Comparison of ENCODE assay signal across 9 mouse cellular contexts in genomic region chr3:96728634-96729402, GRCm38 (mm10). TPM values are rescaled to one million over a fixed set of nuclear protein-coding genes. Genes with fewer than 3 reads are reported as not detected.
DNase-seq lines count a peak whose midpoint lies in the region; ATAC-seq and TF ChIP-seq lines count a peak whose summit lies in the region.
"Had no signal": no experiment of that assay in that cellular context is flagged by ENCODE, and none has a peak within 500 bp of the region (broad histone marks: within the 10 kb centered on the region; RNA-seq: fewer than 3 reads in every experiment).

No protein-coding gene starts in this region.

- peak overlapping the region; percentile 77 for H3K4me2 ChIP-seq in hindbrain, embryonic 15.5 days
- H3K4me2 ChIP-seq in midbrain, embryonic 16.5 days (ENCODE audit: low read length): peak overlapping the region; percentile 82

- H3K9me3 ChIP-seq in hindbrain, embryonic 15.5 days: no peaks in the 10 kb centered on the region
- no peaks in the 10 kb centered on the region for H3K9me3 ChIP-seq in midbrain, embryonic 16.5 days (replicated peaks; ENCODE audit: control insufficient read depth, low read length, poor library complexity, severe bottlenecking)

- no peaks in the 10 kb centered on the region for H3K36me3 ChIP-seq in hindbrain, embryonic 15.5 days
- H3K36me3 ChIP-seq in midbrain, embryonic 16.5 days (ENCODE audit: control insufficient read depth, insufficient read depth, low read length): peaks cover under 1% of the 10 kb centered on the region; the same call in 1 of the 2 replicates

- TF ChIP-seq POLR2A in bone marrow macrophage, adult 2 months (IDR thresholded peaks at IDR 0.05; ENCODE audit: borderline replicate concordance, low read depth, low read length): no peak

- WGBS in hindbrain, embryonic 15.5 days: 42% methylated on average over 7 of the region's 7 CpGs
- 32% methylated on average over 7 of the region's 7 CpGs for WGBS in midbrain, embryonic 16.5 days

- ATAC-seq in hindbrain, embryonic 15.5 days (ENCODE audit: low FRiP score, low read depth): no peak
- ATAC-seq in midbrain, embryonic 16.5 days: no peak

- TF ChIP-seq CTCF in layer of hippocampus, adult 2 months (conservative IDR thresholded peaks at IDR 0.05): no peak
- no peak for TF ChIP-seq CTCF in bone marrow macrophage, adult 2 months (IDR thresholded peaks at IDR 0.05; ENCODE audit: low read depth, low read length)

- H3K4me3 ChIP-seq in layer of hippocampus, adult 2 months: peak overlapping the region; percentile 97
- H3K4me3 ChIP-seq in bone marrow macrophage, adult 2 months (ENCODE audit: insufficient read depth, low read length): peak overlapping the region; percentile 92
- peak overlapping the region; percentile 81 for H3K4me3 ChIP-seq in hindbrain, embryonic 15.5 days
- peak overlapping the region; percentile 71 for H3K4me3 ChIP-seq in midbrain, embryonic 16.5 days (ENCODE audit: low read depth, low read length)

- no peaks in the 10 kb centered on the region for H3K27me3 ChIP-seq in hindbrain, embryonic 15.5 days
- no peaks in the 10 kb centered on the region for H3K27me3 ChIP-seq in midbrain, embryonic 16.5 days (ENCODE audit: control insufficient read depth, insufficient read depth, low read depth, low read length)

- H3K27ac ChIP-seq in layer of hippocampus, adult 2 months: peak overlapping the region; percentile 96
- peak overlapping the region; percentile 85 for H3K27ac ChIP-seq in bone marrow macrophage, adult 2 months (ENCODE audit: insufficient read depth, low read depth, low read length)
- H3K27ac ChIP-seq in hindbrain, embryonic 15.5 days (replicated peaks): peak overlapping the region; percentile 86
- peak overlapping the region; percentile 83; the same call in 1 of the 2 replicates for H3K27ac ChIP-seq in midbrain, embryonic 16.5 days (ENCODE audit: low read length)

- no peak for DNase-seq in layer of hippocampus, adult 2 months (ENCODE audit: low spot score in 2 of 2)
- DNase-seq in layer of hippocampus, postnatal 10 days (ENCODE audit: low spot score in 2 of 2): no peak
- no peak for DNase-seq in adrenal gland, postnatal 25 days
- no peak for DNase-seq in yolk sac, embryonic 10.5 days (ENCODE audit: low spot score)
- no peak for DNase-seq in urinary bladder, postnatal 25 days (ENCODE audit: low spot score)
- DNase-seq: left cerebral cortex, postnatal 4 days had no signal

- H3K4me1 ChIP-seq in bone marrow macrophage, adult 2 months (ENCODE audit: control insufficient read depth, insufficient read depth, low read length): peaks cover 41% of the 10 kb centered on the region
- peaks cover 42% of the 10 kb centered on the region for H3K4me1 ChIP-seq in hindbrain, embryonic 15.5 days (replicated peaks)
- peaks cover 30% of the 10 kb centered on the region for H3K4me1 ChIP-seq in midbrain, embryonic 16.5 days (ENCODE audit: control insufficient read depth, insufficient read depth, low read length)

- peak overlapping the region; percentile 92 for H3K9ac ChIP-seq in hindbrain, embryonic 15.5 days
- peak overlapping the region; percentile 81; the same call in 1 of the 2 replicates for H3K9ac ChIP-seq in midbrain, embryonic 16.5 days (ENCODE audit: low read depth, low read length)

RNA-seq across cellular contexts. Expression of gene Rnf115, which starts 1.4 kb away (rescaled TPM):
- 10 to 100 TPM; 59.7 to 61.3 TPM for total RNA-seq in layer of hippocampus, adult 2 months (2021)
- 10 to 100 TPM; 46.3 to 56.3 TPM for total RNA-seq in layer of hippocampus, postnatal 10 days (2021)
- 69.5 and 74.8 TPM in 2 replicates for polyA plus RNA-seq in bone marrow macrophage, adult 2 months (2012; ENCODE audit: insufficient read depth, insufficient read length, missing spikeins)
- polyA plus RNA-seq in hindbrain, embryonic 15.5 days (2015; fragmentation: Nextera tagmentation; extraction: Ambion mirVana): 72.2 and 76.6 TPM in 2 replicates
- 71.4 and 75.8 TPM in 2 replicates for polyA plus RNA-seq in midbrain, embryonic 16.5 days (2015; fragmentation: Nextera tagmentation; extraction: Ambion mirVana)
- 36.7 and 37.2 TPM in 2 replicates for total RNA-seq in adrenal gland, postnatal 25 days (2021)

RNA-seq across cellular contexts. Expression of gene Polr3c, which starts 1.4 kb away (rescaled TPM):
- total RNA-seq in layer of hippocampus, adult 2 months (2021): 10 to 100 TPM; 23.5 to 24.0 TPM
- 10 to 100 TPM; 26.4 to 28.1 TPM for total RNA-seq in layer of hippocampus, postnatal 10 days (2021)
- polyA plus RNA-seq in bone marrow macrophage, adult 2 months (2012; ENCODE audit: insufficient read depth, insufficient read length, missing spikeins): 41.6 and 49.1 TPM in 2 replicates
- 29.7 and 31.1 TPM in 2 replicates for polyA plus RNA-seq in hindbrain, embryonic 15.5 days (2015; fragmentation: Nextera tagmentation; extraction: Ambion mirVana)
- polyA plus RNA-seq in midbrain, embryonic 16.5 days (2015; fragmentation: Nextera tagmentation; extraction: Ambion mirVana): 33.3 and 34.0 TPM in 2 replicates
- total RNA-seq in adrenal gland, postnatal 25 days (2021): 27.5 and 32.4 TPM in 2 replicates

RNA-seq across cellular contexts. Expression of gene Nudt17, which starts 20.5 kb away (rescaled TPM):
- total RNA-seq in layer of hippocampus, adult 2 months (2021): 10 to 100 TPM; 15.0 to 16.2 TPM
- 10 to 100 TPM in 1 of 2 experiments, 1 to 10 TPM in 1; 9.8 to 11.0 TPM for total RNA-seq in layer of hippocampus, postnatal 10 days (2021)
- polyA plus RNA-seq in bone marrow macrophage, adult 2 months (2012; ENCODE audit: insufficient read depth, insufficient read length, missing spikeins): not detected in 2 replicates
- 19.0 and 19.4 TPM in 2 replicates for polyA plus RNA-seq in hindbrain, embryonic 15.5 days (2015; fragmentation: Nextera tagmentation; extraction: Ambion mirVana)
- 16.0 and 17.2 TPM in 2 replicates for polyA plus RNA-seq in midbrain, embryonic 16.5 days (2015; fragmentation: Nextera tagmentation; extraction: Ambion mirVana)
- total RNA-seq in adrenal gland, postnatal 25 days (2021): 0.67 TPM in 1 of 2 replicates, not detected in the other

RNA-seq across cellular contexts. Expression of gene Pias3, which starts 32.6 kb away (rescaled TPM):
- 10 to 100 TPM; 32.5 to 44.4 TPM for total RNA-seq in layer of hippocampus, adult 2 months (2021)
- 10 to 100 TPM; 25.6 to 31.7 TPM for total RNA-seq in layer of hippocampus, postnatal 10 days (2021)
- 43.5 and 44.0 TPM in 2 replicates for polyA plus RNA-seq in bone marrow macrophage, adult 2 months (2012; ENCODE audit: insufficient read depth, insufficient read length, missing spikeins)
- polyA plus RNA-seq in hindbrain, embryonic 15.5 days (2015; fragmentation: Nextera tagmentation; extraction: Ambion mirVana): 38.3 and 42.6 TPM in 2 replicates
- polyA plus RNA-seq in midbrain, embryonic 16.5 days (2015; fragmentation: Nextera tagmentation; extraction: Ambion mirVana): 38.7 and 41.6 TPM in 2 replicates
- 27.6 and 33.1 TPM in 2 replicates for total RNA-seq in adrenal gland, postnatal 25 days (2021)

RNA-seq across cellular contexts. Expression of gene Ankrd35, which starts 58.9 kb away (rescaled TPM):
- 1 to 10 TPM; 6.3 to 6.7 TPM for total RNA-seq in layer of hippocampus, adult 2 months (2021)
- total RNA-seq in layer of hippocampus, postnatal 10 days (2021): 1 to 10 TPM; 6.9 to 7.4 TPM
- not detected in 2 replicates for polyA plus RNA-seq in bone marrow macrophage, adult 2 months (2012; ENCODE audit: insufficient read depth, insufficient read length, missing spikeins)
- polyA plus RNA-seq in hindbrain, embryonic 15.5 days (2015; fragmentation: Nextera tagmentation; extraction: Ambion mirVana): 2.2 and 2.7 TPM in 2 replicates
- 2.9 and 3.2 TPM in 2 replicates for polyA plus RNA-seq in midbrain, embryonic 16.5 days (2015; fragmentation: Nextera tagmentation; extraction: Ambion mirVana)
- total RNA-seq in adrenal gland, postnatal 25 days (2021): 2.3 and 3.2 TPM in 2 replicates
